Mouse (Mus musculus): ENCODE results near the gene Mboat1.

GRCm38 (mm10) chr13:30174586-30174985 lies 38.3 kb downstream of the Mboat1 start:
- no peak for TF ChIP-seq CTCF (IDR thresholded peaks at IDR 0.05; ENCODE audit: extremely low read depth, insufficient read length, insufficient replicate concordance, low read depth, low read length)
- no peak for TF ChIP-seq POLR2A (IDR thresholded peaks at IDR 0.05; ENCODE audit: low read depth, low read length)
